Comparison of ENCODE assay signal across 28 mouse cellular contexts in genomic region chr12:101462051-101462450, GRCm38 (mm10). TPM values are rescaled to one million over a fixed set of nuclear protein-coding genes. Genes with fewer than 3 reads are reported as not detected.
DNase-seq lines count a peak whose midpoint lies in the region; TF ChIP-seq lines count a peak whose summit lies in the region.
"Had no signal": no experiment of that assay in that cellular context is flagged by ENCODE, and none has a peak within 500 bp of the region (broad histone marks: within the 10 kb centered on the region; RNA-seq: fewer than 3 reads in every experiment).

No protein-coding gene starts in this region.

- H3K36me3 ChIP-seq in CH12.LX (replicated peaks in 1 of 2; ENCODE audit: control insufficient read depth in 1 of 2, insufficient read depth in 1 of 2, low read length in 1 of 2) (no peaks in the 10 kb centered on the region), MEL (ENCODE audit: control insufficient read depth in 1 of 2, insufficient read depth in 2 of 2, low read length in 2 of 2) (no peaks in the 10 kb centered on the region), myocyte (ENCODE audit: control insufficient read depth, insufficient read depth) (no peaks in the 10 kb centered on the region)
- H3K36me3 ChIP-seq: embryonic facial prominence, embryonic 10.5 days; embryonic facial prominence, embryonic 12.5 days; forebrain, embryonic 15.5 days had no signal

- no peak overlapping the region for H3K27ac ChIP-seq in CH12.LX (ENCODE audit: insufficient read depth, low read depth)
- no peak overlapping the region for H3K27ac ChIP-seq in MEL (ENCODE audit: control insufficient read depth, low read depth, low read length)
- H3K27ac ChIP-seq: embryonic facial prominence, embryonic 10.5 days; embryonic facial prominence, embryonic 12.5 days; forebrain, embryonic 13.5 days; forebrain, embryonic 15.5 days had no signal

- DNase-seq in 3134 (ENCODE audit: extremely low read depth, insufficient read length, low spot score) (peak; percentile 3), CH12.LX (ENCODE audit: extremely low read depth) (no peak), MEL (ENCODE audit: low read depth, low spot score) (no peak)
- no peak for DNase-seq in spleen, postnatal 4 days (ENCODE audit: low spot score in 2 of 2)
- no peak for DNase-seq in layer of hippocampus, adult 18-20 months (ENCODE audit: low spot score in 2 of 2)
- DNase-seq in lung, postnatal 36 days = no peak
- DNase-seq: adrenal gland, adult 8-10 months; adrenal gland, postnatal 14 days; adrenal gland, postnatal 36 days; cerebellum, adult 11-12 months; cerebellum, adult 2 months; cerebellum, adult 9-10 months; cerebellum, postnatal 10 days; cerebellum, postnatal 25 days; forebrain, postnatal 0 days had no signal

- no peak for TF ChIP-seq RAD21 in CH12.LX (IDR thresholded peaks at IDR 0.05; ENCODE audit: low read depth, low read length)
- no peak for TF ChIP-seq RAD21 in MEL (IDR thresholded peaks at IDR 0.05; ENCODE audit: low read depth, low read length)

- in situ Hi-C loops in CH12.LX (cut with MboI; ENCODE audit: low pct_ligation_motif_present, low pct_unique_long_range_greater_than_20kb, low sequenced_read_pairs) = no loop called here

- H3K4me1 ChIP-seq in CH12.LX (ENCODE audit: control insufficient read depth in 1 of 2, insufficient read depth in 2 of 2) (no peaks in the 10 kb centered on the region), MEL (ENCODE audit: control insufficient read depth in 1 of 2, insufficient read depth in 2 of 2, low read length in 2 of 2) (no peaks in the 10 kb centered on the region)
- H3K4me1 ChIP-seq: embryonic facial prominence, embryonic 10.5 days; embryonic facial prominence, embryonic 12.5 days; forebrain, embryonic 13.5 days; forebrain, embryonic 15.5 days had no signal

- H3K4me2 ChIP-seq in CH12.LX (ENCODE audit: insufficient read depth, low read depth, poor library complexity, severe bottlenecking) = peak overlapping the region; percentile 36
- H3K4me2 ChIP-seq in myocyte (ENCODE audit: low read depth) = peak overlapping the region; percentile 31
- H3K4me2 ChIP-seq: embryonic facial prominence, embryonic 12.5 days; forebrain, embryonic 13.5 days; forebrain, embryonic 15.5 days had no signal

- H3K79me2 ChIP-seq in CH12.LX (replicated peaks; ENCODE audit: control insufficient read depth, extremely low read depth, insufficient read depth, poor library complexity, severe bottlenecking) = no peaks in the 10 kb centered on the region
- no peaks in the 10 kb centered on the region for H3K79me2 ChIP-seq in MEL (ENCODE audit: control insufficient read depth, insufficient read depth, low read length, poor library complexity)
- H3K79me2 ChIP-seq in myocyte (ENCODE audit: control insufficient read depth, insufficient read depth) = no peaks in the 10 kb centered on the region

- no peak for TF ChIP-seq CTCF in CH12.LX (conservative IDR thresholded peaks at IDR 0.05 in 1 of 2, IDR thresholded peaks at IDR 0.05 in 1 of 2; ENCODE audit: low read depth in 2 of 2, low read length in 2 of 2)
- no peak for TF ChIP-seq CTCF in MEL (IDR thresholded peaks at IDR 0.05 in 2 of 3, conservative IDR thresholded peaks at IDR 0.05 in 1 of 3; ENCODE audit: control insufficient read depth in 1 of 3, insufficient read depth in 1 of 3, low read depth in 2 of 3, low read length in 3 of 3, poor library complexity in 1 of 3, severe bottlenecking in 1 of 3)

- peaks cover 33% of the 10 kb centered on the region for H3K27me3 ChIP-seq in CH12.LX (replicated peaks)
- no peaks in the 10 kb centered on the region for H3K27me3 ChIP-seq in MEL (ENCODE audit: control insufficient read depth in 1 of 2, insufficient read depth in 2 of 2, low read length in 2 of 2)
- H3K27me3 ChIP-seq in myocyte (ENCODE audit: control insufficient read depth, insufficient read depth, insufficient read length) = no peaks in the 10 kb centered on the region
- H3K27me3 ChIP-seq: embryonic facial prominence, embryonic 12.5 days; forebrain, embryonic 13.5 days; forebrain, embryonic 15.5 days; Patski had no signal

- TF ChIP-seq POLR2A in CH12.LX (IDR thresholded peaks at IDR 0.05; ENCODE audit: low read depth, low read length) (no peak), MEL (IDR thresholded peaks at IDR 0.05; ENCODE audit: control insufficient read depth in 1 of 2, insufficient read depth in 1 of 2, low read depth in 1 of 2, low read length in 2 of 2, poor library complexity in 1 of 2) (no peak), myocyte (IDR thresholded peaks at IDR 0.05; ENCODE audit: insufficient read length, low read depth) (no peak)

- TF ChIP-seq EP300 in CH12.LX (IDR thresholded peaks at IDR 0.05; ENCODE audit: low read length) (no peak), MEL (IDR thresholded peaks at IDR 0.05; ENCODE audit: low read depth in 1 of 2, low read length in 2 of 2) (no peak)

- H3K9me3 ChIP-seq in CH12.LX (replicated peaks; ENCODE audit: low read length) = no peaks in the 10 kb centered on the region
- no peaks in the 10 kb centered on the region for H3K9me3 ChIP-seq in MEL (replicated peaks; ENCODE audit: insufficient read depth, low read length)
- H3K9me3 ChIP-seq: embryonic facial prominence, embryonic 10.5 days; embryonic facial prominence, embryonic 12.5 days; forebrain, embryonic 13.5 days; forebrain, embryonic 15.5 days had no signal

- dilution Hi-C loops in CH12.LX (cut with MboI; ENCODE audit: extremely low pct_ligation_motif_present, extremely low pct_unique_long_range_greater_than_20kb, low sequenced_read_pairs) = no loop called here

- H3K4me3 ChIP-seq in CH12.LX (replicated peaks in 1 of 3; ENCODE audit: low read depth in 2 of 3, low read length in 2 of 3, poor library complexity in 1 of 3) (no peak overlapping the region), MEL (ENCODE audit: control insufficient read depth in 1 of 2, insufficient read depth in 1 of 2, low read depth in 2 of 2, low read length in 2 of 2) (no peak overlapping the region), myocyte (no peak overlapping the region)
- H3K4me3 ChIP-seq: embryonic facial prominence, embryonic 10.5 days; embryonic facial prominence, embryonic 12.5 days; forebrain, embryonic 13.5 days; forebrain, embryonic 15.5 days had no signal

- H3K9ac ChIP-seq in CH12.LX (ENCODE audit: insufficient read depth, low read depth) = no peak overlapping the region
- no peak overlapping the region for H3K9ac ChIP-seq in MEL (ENCODE audit: control insufficient read depth, low read depth, low read length, poor library complexity, severe bottlenecking)
- H3K9ac ChIP-seq: embryonic facial prominence, embryonic 12.5 days; forebrain, embryonic 13.5 days; forebrain, embryonic 15.5 days; forebrain, postnatal 0 days had no signal

- no peak overlapping the region for H3ac ChIP-seq in myocyte (ENCODE audit: control insufficient read depth, insufficient read length)

TF ChIP-seq in CH12.LX, 34 proteins besides CTCF, POLR2A, EP300 and RAD21:
- TF ChIP-seq NELFE (IDR thresholded peaks at IDR 0.05; ENCODE audit: low read depth, low read length) (no peak), NRF1 (IDR thresholded peaks at IDR 0.05; ENCODE audit: low read depth, low read length) (no peak), MAX (IDR thresholded peaks at IDR 0.05; ENCODE audit: low read length) (no peak), TCF12 (IDR thresholded peaks at IDR 0.05; ENCODE audit: low read depth, low read length) (no peak), MEF2A (IDR thresholded peaks at IDR 0.05; ENCODE audit: borderline replicate concordance, low read depth, low read length) (no peak), ZNF384 (IDR thresholded peaks at IDR 0.05; ENCODE audit: low read depth, low read length) (no peak), HCFC1 (IDR thresholded peaks at IDR 0.05; ENCODE audit: low read depth, low read length) (no peak)

TF ChIP-seq in MEL, 35 proteins besides CTCF, POLR2A, EP300 and RAD21:
- TF ChIP-seq SMC3 (IDR thresholded peaks at IDR 0.05; ENCODE audit: low read depth, low read length) = no peak
- no peak for TF ChIP-seq GATA1 (IDR thresholded peaks at IDR 0.05; ENCODE audit: low read depth, low read length)
- TF ChIP-seq NRF1 (IDR thresholded peaks at IDR 0.05; ENCODE audit: insufficient read depth, low read depth, low read length, poor library complexity, severe bottlenecking) = no peak
- TF ChIP-seq TCF12 (IDR thresholded peaks at IDR 0.05; ENCODE audit: low read depth, low read length) = no peak
- TF ChIP-seq MAZ (IDR thresholded peaks at IDR 0.05; ENCODE audit: low read depth, low read length) = no peak
- TF ChIP-seq USF1 (IDR thresholded peaks at IDR 0.05; ENCODE audit: low read depth, low read length) = peak; percentile 10; the same call in 1 of the 2 replicates
- no peak for TF ChIP-seq KAT2A (conservative IDR thresholded peaks at IDR 0.05; ENCODE audit: low read depth, low read length)
- no peak for TF ChIP-seq HCFC1 (IDR thresholded peaks at IDR 0.05; ENCODE audit: low read depth, low read length)

TF ChIP-seq in myocyte, 11 proteins besides CTCF, POLR2A, EP300 and RAD21:
- TF ChIP-seq USF1 (IDR thresholded peaks at IDR 0.05; ENCODE audit: low read depth) (peak; percentile 84), E2F4 (IDR thresholded peaks at IDR 0.05; ENCODE audit: insufficient read depth) (no peak)

RNA-seq across cellular contexts. Expression of gene Catsperb, which starts 57.6 kb away (rescaled TPM):
- total RNA-seq in CH12.LX (2012; rRNA removed) = not detected in 2 replicates
- total RNA-seq in CH12.LX (2014; rRNA removed) = not detected in 2 replicates
- not detected in 2 replicates for polyA plus RNA-seq in CH12.LX (2012; ENCODE audit: insufficient read length, low read depth)
- not detected in 2 replicates for total RNA-seq in MEL (2012; rRNA removed)
- not detected for polyA plus RNA-seq in MEL (2012; ENCODE audit: insufficient read depth in 1 of 2, insufficient read length in 2 of 2, low read depth in 1 of 2, low replicate concordance in 2 of 2, missing spikeins in 1 of 2)
- polyA plus RNA-seq in myocyte (2012; fragmentation: generic; extraction: Trizol) = not detected
- not detected for total RNA-seq in layer of hippocampus, adult 18-20 months (2021)
- total RNA-seq: adrenal gland, adult 18-20 months; adrenal gland, adult 8-10 months; adrenal gland, postnatal 14 days; adrenal gland, postnatal 36 days; ES-E14; forebrain, postnatal 0 days had no signal
- polyA plus RNA-seq: activated CD4-positive, CD25-positive, alpha-beta regulatory T cell, adult 4 months; CD4-positive, CD25-positive, alpha-beta regulatory T cell, adult 4 months; cerebellum, adult 2 months; cortical plate, adult 2 months; embryonic facial prominence, embryonic 10.5 days; embryonic facial prominence, embryonic 12.5 days; embryonic facial prominence, embryonic 14.5 days; forebrain, embryonic 11.5 days; forebrain, embryonic 13.5 days; forebrain, embryonic 15.5 days; forebrain, postnatal 0 days; Patski had no signal
